Mouse (Mus musculus): Measurements from ENCODE around the gene Atg5.

Atg5 gene

DNA sequence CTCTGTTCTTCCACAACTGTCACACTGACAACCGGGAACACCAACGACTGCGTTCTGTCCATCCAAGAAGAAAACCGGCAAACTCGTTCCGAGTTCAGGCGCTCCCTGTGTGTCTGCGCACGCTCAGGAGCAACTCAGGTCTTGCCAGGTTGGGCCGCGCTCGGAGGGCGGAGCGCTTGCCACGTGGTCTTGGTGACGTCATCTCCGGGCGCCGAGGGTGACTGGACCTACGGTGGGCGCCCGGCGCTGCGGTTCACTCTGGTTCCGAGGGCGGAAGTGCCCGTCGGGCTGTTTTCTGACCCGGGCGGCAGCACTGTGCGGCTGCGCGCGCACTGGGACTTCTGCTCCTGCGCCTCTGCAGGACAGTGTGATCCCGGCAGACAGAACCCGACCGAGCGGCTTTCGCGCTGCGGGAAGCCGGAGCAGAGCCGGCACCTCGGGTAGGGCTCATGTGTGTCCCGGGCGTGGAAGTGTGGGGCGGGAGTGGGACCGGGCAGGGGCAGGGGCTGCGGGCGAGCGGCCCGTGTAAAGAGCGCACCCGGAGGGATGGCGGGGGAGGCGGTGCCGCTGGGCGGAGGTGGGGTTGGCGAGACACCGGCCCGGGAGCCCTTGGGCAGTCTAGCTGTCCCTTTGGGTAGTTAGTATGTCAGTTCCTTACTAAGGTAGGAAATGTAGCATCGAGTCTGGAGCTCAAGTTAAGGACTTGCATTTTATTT is at the start of gene Atg5:
Gene Atg5 (plus strand): TSS at position 214 of the 716 bp plus-strand sequence.
- DNase-seq (ENCODE audit: low read depth, low spot score), result peak; percentile 97

DNA sequence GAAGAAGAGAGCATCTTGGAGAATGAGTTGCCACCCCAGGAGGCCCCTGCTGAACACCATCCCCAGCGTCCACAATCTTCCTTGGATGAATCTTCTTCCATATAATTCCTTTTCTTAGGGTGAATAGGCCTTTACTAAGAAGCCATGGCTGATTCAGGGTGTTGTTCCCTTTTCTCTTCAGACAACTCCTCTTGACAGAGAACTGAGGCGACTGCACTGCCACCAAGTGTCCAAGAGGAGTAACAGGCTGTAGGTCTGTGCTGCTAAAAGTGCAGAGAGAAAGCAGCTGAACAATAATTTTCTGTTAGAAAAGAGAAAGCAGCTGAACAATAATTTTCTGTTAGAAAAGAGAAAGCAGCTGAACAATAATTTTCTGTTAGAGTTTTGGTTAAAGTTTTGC is 49.1 kb upstream of the Atg5 start:
- peak; percentile 53 for DNase-seq (ENCODE audit: low read depth, low spot score)

DNA sequence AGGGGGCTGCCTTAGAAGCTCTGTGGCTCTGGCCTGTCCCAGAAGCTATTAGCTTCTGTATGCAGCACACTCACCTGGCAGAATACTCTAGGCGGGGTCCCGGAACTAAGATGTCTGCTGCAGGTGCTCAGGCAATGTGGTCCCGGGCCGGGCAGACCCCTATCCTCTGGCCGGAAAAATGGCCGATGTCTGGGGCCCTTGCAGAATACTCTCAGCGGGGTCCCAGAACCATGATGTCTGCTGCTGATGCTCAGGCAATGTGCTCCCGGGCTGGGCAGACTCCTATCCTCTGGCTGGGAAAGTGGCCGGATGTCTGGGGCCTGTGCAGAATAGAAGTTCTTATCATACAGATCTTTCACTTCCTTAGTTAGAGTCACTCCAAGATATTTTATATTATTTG is 43.8 kb upstream of the Atg5 start:
- no peak for DNase-seq (ENCODE audit: low read depth, low spot score)

DNA sequence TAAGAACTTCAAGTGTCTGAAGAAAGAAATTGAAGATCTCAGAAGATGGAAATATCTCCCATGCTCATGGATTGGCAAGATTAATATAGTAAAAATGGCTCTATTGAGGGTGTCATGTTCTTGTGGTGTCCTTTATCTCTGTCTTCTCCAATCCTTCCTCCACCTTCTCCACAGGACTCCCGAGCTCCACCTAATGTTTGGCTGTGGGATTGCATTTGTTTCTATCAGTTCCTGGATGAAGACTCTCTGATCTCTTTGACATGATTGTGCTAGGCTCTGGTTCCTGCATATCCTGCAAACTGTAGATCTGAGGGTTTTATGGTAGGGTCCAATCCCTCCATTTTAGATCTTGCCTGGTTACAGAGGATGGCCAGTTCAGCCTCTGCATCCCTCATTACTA is 34.8 kb upstream of the Atg5 start:
- peak; percentile 65 for DNase-seq (ENCODE audit: low read depth, low spot score)

DNA sequence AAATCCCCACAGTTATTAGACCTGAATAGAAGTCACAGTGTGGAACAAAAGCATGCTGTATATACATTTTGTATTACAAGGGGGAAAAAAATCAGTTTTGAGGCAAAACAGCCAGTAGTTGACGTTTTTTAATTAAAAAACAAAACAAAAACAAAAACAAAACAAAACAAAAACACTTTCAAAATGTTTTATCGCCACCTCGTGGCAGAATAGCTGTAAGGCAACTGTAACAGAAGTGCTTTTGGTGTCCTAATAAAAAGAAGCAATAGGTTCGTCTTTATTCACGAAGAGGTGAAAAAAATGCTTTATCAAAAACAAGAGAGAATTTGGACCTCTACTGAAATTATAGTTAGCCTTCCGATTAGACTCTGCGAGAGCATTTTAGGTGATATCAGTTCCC is 32.9 kb upstream of the Atg5 start:
- DNase-seq (ENCODE audit: low read depth, low spot score), result peak; percentile 37

DNA sequence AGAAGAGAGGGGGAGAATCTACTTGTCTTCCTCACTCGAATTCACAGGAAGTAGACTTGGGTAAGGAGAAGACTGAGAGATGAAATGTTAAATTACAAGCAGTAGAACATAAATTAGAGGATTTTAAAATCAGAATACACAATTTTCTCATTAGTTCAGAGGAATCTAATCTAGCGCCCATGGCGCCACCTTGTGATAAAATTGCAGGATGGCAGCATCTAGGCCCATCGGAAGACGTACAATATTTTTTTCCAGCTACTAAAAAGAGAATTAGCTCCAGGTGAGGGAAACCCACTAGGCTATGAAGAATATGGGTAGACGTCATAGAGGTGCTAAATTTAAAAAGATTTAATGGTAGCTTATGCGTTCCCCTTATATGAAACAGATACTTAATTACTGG is 11.5 kb upstream of the Atg5 start:
- DNase-seq (ENCODE audit: low read depth, low spot score), result peak; percentile 33

DNA sequence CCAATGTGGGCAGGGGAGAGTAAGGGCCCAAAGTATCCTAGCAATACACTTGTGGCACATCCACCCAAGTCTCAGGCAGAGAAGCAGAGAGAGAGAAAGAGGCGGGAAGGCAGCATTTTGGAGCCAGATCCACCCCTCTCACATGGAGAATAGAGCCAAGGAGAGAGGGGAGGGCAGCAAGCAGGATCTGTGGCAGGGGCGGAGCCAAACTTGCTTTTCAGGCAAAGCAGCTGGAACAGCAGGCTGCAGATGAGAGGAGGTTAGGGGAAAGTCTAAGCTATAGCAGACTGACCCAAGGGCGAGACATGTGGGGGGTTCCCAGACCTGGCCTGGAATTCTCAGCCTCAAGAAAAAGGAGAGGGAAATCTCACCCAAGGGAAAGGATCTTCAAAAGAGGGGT is 2.3 kb upstream of the Atg5 start:
- DNase-seq (ENCODE audit: low read depth, low spot score), result no peak

DNA sequence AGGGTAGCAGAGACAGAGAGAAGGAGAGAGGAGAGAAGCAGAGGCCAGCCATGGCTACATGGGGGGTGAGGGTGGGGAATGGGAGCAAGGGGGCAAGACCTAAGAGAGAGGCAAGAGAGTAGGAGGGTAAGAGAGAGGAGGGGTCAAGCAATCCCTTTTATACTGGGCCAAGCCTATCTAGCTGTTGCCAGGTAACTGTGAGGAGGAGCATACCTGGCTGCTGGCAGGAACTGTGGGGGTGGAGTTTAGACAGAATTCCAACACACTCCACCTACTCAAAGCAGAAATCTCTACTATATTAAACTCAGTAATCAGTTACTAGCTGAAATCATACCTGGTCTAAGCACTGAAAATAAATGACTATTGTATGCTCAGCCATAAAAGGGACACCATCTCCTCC is 1.6 kb upstream of the Atg5 start:
- no peak for DNase-seq (ENCODE audit: low read depth, low spot score)

DNA sequence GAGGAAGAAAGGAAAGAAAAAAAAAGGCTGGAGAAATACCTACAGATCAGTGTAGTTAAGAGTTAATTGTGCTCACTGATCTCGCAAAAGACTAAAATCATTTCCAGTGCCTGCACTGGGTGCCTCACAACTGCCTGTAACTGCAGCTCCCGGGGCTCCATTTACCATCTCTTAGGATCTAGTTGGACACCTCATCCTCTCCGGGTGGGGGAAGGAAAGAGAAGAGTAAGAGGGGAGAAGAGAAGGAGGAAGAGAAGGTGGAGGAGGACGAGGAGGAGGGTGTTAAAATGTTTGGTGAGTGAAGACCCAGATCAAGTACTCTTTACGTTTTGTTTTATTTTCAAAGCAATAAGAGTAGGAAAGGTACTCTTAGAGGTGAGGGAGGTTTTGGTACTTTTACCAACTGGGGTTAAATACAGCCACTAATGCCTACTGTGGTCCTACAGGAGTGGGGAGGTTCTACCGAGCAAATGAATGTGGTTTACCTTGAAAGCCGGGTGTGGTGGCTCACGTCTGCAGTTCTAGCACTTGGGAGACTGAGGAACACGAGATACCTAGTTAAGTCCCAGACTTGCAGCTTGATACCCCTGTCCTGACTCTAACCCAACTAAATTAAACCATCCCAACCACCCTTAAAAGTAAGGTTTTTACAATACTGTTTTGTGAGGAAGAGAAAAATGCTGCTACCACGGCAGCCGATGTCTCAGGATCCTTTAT is 574 bp upstream of the Atg5 start:
- DNase-seq (ENCODE audit: low read depth, low spot score), result peak; percentile 31

DNA sequence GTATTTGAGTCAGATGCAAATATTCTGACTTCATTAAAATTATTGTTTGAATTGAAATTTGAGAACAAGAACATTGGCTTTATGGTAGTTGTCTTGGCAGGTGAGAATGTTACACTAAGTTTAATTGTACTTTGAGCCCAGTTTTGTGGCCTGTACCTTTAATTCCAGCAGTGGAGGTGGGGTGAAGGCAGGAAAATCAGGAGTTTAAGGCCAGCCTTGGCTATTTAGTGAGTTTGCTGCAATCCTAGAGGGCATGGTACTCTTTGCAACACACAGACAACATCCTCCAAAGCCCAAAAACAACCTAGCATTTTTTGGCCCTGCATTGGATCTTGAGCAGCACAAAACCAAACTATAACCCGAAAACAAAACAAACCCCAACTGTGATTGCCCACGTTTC is 1.1 kb downstream of the Atg5 start:
- DNase-seq (ENCODE audit: low read depth, low spot score), result no peak

DNA sequence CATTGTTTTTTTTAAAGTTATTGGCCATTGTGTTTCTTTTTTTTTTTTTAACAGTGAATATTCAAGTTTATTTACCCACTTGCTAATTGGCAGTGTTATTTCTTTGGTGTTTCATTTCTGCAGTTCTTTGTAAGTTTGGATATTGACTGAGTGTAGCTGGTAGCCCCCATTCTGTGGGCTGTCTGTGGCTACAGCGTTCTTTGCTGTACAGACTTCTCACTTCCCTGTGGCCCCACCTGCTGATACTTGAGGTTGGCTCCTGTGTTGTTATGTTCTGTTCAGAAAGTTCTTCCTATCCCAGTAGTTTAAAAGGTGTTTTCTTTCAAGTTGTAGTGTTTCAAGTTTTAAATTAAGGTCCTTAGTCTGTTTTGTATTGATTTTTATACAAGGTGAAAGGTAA is 14.2 kb downstream of the Atg5 start:
- DNase-seq (ENCODE audit: low read depth, low spot score), result no peak

DNA sequence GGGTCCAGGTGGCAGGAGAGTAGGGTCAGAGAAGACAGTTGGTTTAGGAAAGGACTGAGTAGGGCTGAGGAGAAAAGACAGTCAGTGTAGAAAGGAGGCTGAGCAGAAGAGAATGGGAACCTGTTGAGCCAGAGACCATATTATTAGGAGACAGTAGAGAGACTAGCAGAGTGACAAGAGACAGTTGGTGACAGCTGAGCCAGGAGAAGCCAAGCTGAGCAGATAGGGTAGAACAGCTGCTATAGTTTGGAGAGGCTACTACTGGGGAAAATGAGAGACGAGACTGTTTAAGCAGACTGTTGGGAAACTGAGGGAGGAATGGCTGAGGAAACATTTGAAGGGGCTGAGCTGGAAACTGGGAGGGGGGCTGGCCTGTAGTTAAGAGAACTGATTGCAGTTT is 16.9 kb downstream of the Atg5 start:
- DNase-seq (ENCODE audit: low read depth, low spot score), result no peak

DNA sequence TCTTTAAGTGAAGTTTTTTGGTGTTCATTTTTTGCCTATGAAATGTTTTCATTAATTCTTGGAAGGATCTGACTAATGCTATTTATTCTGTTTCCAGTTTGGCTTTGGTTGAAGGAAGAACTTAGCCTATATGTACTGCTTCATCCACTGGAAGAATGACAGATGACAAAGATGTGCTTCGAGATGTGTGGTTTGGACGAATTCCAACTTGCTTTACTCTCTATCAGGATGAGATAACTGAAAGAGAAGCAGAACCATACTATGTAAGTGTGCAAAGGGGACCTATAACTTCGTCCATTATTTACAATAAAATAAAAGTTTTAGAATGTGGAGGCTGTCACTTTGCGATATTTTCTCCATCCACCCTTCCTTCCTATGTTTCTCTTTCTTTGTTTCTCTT is 17.8 kb downstream of the Atg5 start:
- no peak for DNase-seq (ENCODE audit: low read depth, low spot score)

DNA sequence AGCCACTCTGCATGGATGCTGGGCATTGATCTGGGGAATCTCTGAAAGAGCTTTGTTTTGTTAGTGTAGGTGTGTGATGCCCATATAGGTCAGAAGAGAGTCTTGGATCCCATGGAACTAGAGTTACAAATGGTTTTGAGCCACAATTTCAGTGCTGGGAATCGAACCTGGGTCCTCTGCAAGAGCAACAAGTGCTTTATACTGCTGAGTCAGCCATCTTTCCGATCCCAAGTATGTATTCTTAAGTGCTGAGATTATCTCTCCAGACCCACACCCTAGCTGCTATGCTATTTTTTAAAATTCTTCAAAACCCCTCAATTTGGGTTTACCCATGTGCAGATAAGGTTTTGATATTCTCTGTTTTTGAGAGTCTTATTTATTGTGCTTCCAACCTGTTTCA is 22.7 kb downstream of the Atg5 start:
- DNase-seq (ENCODE audit: low read depth, low spot score), result no peak

DNA sequence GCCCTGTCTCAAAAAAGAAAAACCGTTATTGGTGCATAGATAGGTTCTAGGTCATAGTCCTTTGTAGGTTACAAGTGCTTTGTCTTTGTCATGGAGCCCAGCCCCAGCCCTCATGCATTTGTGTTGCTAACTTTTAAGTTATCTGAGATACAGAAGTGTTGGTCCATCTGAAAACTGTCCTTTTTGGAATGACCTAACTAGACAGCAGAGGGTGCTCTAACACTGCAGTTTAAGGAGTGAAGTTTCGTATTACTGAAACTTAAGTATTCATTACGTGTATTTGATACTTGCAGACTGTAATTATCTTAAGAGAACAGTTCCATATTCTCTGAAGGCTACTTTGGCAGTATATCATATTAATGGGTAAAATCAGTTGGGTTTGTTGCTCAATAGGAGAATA is 24.0 kb downstream of the Atg5 start:
- DNase-seq (ENCODE audit: low read depth, low spot score), result peak; percentile 59

DNA sequence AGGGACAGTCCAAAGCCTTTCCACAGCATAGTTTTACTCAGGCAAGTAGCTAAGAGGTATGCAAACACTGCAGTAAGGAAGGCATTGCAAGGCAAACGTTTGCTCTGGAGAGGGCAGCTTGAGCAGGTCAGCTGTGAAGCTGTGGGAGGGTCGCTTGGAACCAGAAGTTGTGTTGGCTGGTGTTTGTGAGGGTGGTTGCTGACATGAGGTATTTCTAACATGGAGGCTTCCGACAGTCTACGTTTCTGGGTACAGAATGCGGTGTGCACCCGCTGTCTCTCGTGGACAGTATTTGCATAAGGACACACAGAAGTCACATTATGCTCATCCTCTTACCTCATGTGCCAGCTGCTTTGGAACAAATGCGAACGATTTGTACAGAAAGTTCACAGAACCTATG is 31.0 kb downstream of the Atg5 start:
- no peak for DNase-seq (ENCODE audit: low read depth, low spot score)

DNA sequence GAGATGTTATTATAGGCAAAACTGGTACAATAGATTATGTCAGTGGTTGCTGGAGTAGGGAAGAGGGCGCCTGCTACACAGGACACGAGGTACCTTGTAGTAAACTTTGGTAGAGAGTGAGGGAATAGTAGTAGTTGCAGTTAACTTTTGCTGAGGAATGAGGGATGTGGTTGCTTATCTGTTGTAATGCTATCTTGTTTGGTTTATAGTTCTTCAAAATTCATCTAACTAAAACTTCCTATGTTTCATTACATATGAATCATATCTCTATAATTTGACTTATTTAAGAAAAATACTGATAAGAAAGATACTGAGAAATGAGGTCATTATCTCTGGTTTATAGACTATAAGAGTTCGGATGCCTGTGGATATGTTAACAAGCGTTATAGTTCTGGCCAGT is 31.9 kb downstream of the Atg5 start:
- DNase-seq (ENCODE audit: low read depth, low spot score), result no peak

DNA sequence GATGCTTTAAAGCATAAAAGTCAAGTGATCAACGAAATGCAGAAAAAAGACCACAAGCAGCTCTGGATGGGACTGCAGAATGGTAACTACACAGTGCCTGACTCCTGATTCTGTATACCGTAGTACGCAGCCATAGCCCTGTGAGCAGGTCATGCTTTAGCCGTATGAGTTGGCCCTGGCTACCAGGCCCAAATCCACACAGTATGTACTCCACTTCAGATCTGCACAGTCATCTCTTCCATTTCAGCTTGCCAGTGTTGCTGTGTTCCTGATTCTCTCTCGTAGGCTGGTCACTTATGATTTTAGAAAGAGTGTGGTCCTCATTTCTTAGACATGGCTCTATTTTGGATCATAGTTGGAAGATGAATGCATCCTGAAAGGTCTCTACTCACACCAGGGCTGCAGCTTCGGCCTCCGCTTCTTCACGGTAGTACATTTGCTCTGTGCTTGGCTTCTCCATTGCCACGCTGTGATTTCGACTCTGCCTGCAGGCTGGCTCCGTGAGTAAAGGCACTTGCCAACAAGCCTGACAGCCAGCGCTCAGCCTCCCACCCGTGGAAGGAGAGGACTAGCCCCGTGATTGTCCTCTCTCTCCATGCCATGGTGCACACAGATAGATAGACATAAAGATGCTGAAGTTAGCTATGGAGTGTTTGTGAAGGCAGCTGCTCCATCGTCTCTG is 35.6 kb downstream of the Atg5 start:
- no peak for DNase-seq (ENCODE audit: low read depth, low spot score)

DNA sequence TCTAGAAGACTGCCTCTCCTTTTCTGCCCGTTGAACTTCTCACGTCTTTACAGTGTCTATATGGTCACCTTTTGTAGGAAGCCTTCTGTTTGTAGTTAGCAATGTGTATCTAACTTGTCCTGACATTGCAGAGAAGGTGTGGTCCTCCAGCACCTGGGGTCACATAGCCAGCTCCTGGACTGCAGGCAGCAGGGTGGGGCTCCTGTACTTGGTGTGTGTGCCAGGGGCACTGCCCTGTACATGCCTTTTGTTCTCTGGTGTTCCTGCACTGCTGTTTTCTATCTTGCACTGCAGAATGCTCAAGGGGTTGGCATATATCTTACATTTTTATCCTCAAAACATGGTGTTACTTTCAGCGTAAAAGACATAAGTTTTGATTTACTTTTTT is 36.2 kb downstream of the Atg5 start:
- DNase-seq (ENCODE audit: low read depth, low spot score), result no peak

DNA sequence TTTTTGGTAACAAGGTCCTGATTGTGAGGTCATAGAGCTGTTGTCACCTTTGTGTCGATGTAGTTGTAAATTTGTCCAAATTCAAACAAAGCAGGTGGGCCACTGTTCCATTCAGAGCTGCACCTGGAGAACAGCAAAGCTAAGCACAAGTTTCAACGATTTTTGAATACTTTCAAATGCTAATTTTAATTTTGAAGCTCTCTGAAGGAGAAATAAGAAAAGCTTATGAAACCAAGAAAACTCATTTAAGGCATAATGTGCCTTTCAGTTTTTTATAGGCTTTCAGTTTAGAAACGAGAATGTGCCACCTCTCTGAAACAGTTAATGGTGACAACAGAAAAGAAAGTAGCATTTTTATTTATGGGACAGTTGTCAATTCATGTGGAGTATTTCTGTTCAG is 36.7 kb downstream of the Atg5 start:
- no peak for DNase-seq (ENCODE audit: low read depth, low spot score)

DNA sequence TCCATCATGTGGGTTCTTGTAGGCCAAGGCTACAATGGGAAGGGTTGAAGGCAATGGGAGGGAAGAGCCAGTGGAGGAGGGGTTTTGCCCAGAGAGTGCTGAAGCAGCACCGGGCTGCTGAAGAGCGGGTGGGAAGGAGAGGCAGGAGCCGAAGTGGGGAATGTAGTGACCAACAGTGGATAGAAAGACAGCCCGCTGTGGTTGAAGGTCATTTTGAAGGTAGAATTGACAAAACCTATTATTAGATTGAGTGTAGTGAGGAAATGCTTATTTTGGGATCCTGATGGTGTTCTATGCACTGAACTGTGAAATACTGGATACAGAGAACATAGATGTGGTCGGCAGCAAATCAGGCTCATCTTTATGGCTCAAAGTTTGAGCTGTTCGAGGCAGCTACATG is 38.1 kb downstream of the Atg5 start:
- DNase-seq (ENCODE audit: low read depth, low spot score), result no peak

DNA sequence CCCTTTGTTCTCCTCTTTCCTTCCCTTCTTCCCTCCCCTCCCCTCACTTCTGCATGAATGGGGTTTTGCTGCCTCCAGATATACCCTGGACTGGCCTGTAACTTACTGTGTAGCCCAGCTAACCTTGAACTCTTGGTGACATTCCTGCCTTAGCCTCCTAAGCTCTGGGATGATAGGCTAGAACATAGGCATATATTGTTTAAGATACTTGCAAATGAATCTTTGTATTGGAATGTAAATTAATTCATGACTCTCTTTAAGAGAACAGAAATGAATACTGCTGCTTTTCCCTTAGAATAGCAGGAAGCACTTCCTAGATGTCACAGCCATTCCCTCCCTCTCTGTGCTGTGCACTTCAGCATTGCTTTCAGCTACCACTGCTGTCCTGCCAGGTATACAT is 40.1 kb downstream of the Atg5 start:
- DNase-seq (ENCODE audit: low read depth, low spot score), result no peak

DNA sequence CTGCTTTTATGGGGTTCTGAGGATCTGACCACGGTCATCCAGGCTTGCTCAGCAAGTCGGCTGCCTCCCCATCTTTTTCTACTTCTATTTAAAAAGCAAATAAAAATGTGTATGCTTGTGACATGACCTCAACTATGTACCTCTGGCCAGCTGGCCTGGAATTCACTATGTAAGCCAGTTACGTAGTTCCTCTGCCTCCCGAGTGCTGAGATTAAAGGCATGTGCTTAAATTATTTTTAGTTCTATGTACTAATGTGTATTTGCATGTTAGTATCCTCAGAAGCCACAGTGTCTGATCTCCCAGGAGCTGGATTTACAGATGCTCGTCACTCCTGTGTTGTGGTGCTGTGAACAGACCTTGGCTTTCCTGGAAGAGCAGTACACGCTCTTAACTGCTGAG is 41.1 kb downstream of the Atg5 start:
- DNase-seq (ENCODE audit: low read depth, low spot score), result no peak

All from 3T3-L1 (cell line).